In genomic region chr11:105563546-105563945, GRCm38 (mm10) we compare ENCODE assay signal across 18 mouse cellular contexts.
"Had no signal": no experiment of that assay in that cellular context is flagged by ENCODE, and none has a peak within 500 bp of the region (broad histone marks: within the 10 kb centered on the region; RNA-seq: fewer than 3 reads in every experiment).

No protein-coding gene starts in this region.

- H3K9ac ChIP-seq: lung, embryonic 14.5 days; neural tube, embryonic 13.5 days; neural tube, embryonic 15.5 days had no signal

- ATAC-seq: midbrain, embryonic 16.5 days had no signal

- H3K4me2 ChIP-seq: lung, embryonic 14.5 days; midbrain, embryonic 11.5 days; neural tube, embryonic 13.5 days; neural tube, embryonic 15.5 days had no signal

- H3K27me3 ChIP-seq: neural tube, embryonic 13.5 days; neural tube, embryonic 15.5 days had no signal

- H3K36me3 ChIP-seq: neural tube, embryonic 13.5 days; neural tube, embryonic 15.5 days had no signal

- DNase-seq: lung, adult 18-20 months; lung, embryonic 14.5 days; lung, postnatal 10 days; lung, postnatal 4 days; midbrain, embryonic 14.5 days; retina, postnatal 1 day; right cerebral cortex, adult 18-20 months; right cerebral cortex, postnatal 25 days; right cerebral cortex, postnatal 4 days; spleen, adult 18-20 months; thymus, adult 18-20 months; thymus, postnatal 14 days; thymus, postnatal 36 days had no signal

- H3K9me3 ChIP-seq: neural tube, embryonic 13.5 days; neural tube, embryonic 15.5 days had no signal

- H3K27ac ChIP-seq: neural tube, embryonic 13.5 days; neural tube, embryonic 15.5 days had no signal

- H3K4me3 ChIP-seq: myocyte; neural tube, embryonic 13.5 days; neural tube, embryonic 15.5 days had no signal
